Mouse (Mus musculus): ENCODE measurements around the gene Tnfsf14. TPM values are rescaled to one million over a fixed set of nuclear protein-coding genes. Genes with fewer than 3 reads are reported as not detected.

The Tnfsf14 gene
- polyA plus RNA-seq, 1 experiment from 2014 or later = 0.06 TPM

GRCm38 (mm10) chr17:57194771-57195170 is 794 bp upstream of the Tnfsf14 start:
- H3K27ac ChIP-seq (replicated peaks) = no peak overlapping the region
- no peak for DNase-seq (ENCODE audit: low spot score)
- no peaks in the 10 kb centered on the region for H3K36me3 ChIP-seq
- WGBS = 86% methylated on average over 3 of the region's 3 CpGs
- no peaks in the 10 kb centered on the region for H3K9me3 ChIP-seq (replicated peaks)
- H3K27me3 ChIP-seq (ENCODE audit: low read depth, poor library complexity, severe bottlenecking) = no peaks in the 10 kb centered on the region
- H3K4me1 ChIP-seq = no peaks in the 10 kb centered on the region
- no peak overlapping the region for H3K4me3 ChIP-seq

DNA sequence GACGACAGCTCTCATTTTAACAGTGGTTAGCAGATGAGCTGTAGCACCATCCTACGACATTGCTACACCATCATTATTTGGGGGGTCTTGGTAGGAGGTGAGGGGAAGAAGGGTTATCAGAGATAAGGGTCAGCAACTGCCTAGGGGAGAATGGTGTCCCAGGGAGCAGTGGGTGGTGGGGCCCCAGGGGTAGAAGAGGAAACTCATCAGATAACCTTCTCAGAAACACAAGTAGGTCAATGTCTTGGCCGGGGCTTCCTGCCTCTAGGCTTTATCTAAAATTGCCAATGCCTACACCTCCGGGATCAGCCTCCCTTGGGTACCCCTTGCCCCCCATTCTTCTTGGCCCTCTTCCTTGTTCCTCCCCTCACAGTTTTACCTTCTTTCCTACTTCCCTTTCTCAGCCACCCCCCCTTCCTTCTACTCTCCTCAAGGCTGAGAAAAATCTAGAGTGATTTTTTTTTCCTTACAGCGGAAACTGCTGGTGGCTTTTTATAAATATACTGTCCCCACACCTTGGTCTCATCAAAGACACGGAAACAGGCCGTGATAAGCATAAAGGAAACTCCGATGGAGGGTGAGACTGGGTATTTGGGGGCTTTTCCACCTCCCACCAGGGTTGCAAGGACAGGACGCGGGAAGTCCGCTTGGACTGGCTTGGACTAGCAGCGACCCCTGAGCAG is 5.3 kb downstream of the Tnfsf14 start:
- WGBS = 91% methylated on average over 12 of the region's 12 CpGs
- H3K27ac ChIP-seq (replicated peaks) = no peak overlapping the region
- no peaks in the 10 kb centered on the region for H3K27me3 ChIP-seq (ENCODE audit: low read depth, poor library complexity, severe bottlenecking)
- no peaks in the 10 kb centered on the region for H3K4me1 ChIP-seq
- H3K4me3 ChIP-seq = no peak overlapping the region
- DNase-seq (ENCODE audit: low spot score) = no peak
- H3K36me3 ChIP-seq = no peaks in the 10 kb centered on the region
- no peaks in the 10 kb centered on the region for H3K9me3 ChIP-seq (replicated peaks)

GRCm38 (mm10) chr17:57185641-57186040 is 8.3 kb downstream of the Tnfsf14 start:
- no peak overlapping the region for H3K27ac ChIP-seq (replicated peaks)
- H3K4me3 ChIP-seq = no peak overlapping the region
- H3K9me3 ChIP-seq (replicated peaks) = no peaks in the 10 kb centered on the region
- no peaks in the 10 kb centered on the region for H3K4me1 ChIP-seq
- no peak for DNase-seq (ENCODE audit: low spot score)
- no peaks in the 10 kb centered on the region for H3K27me3 ChIP-seq (ENCODE audit: low read depth, poor library complexity, severe bottlenecking)
- H3K36me3 ChIP-seq = no peaks in the 10 kb centered on the region
- WGBS = 74% methylated on average over 2 of the region's 2 CpGs

- Histone ChIP-seq H3K4me1 (no peaks in the 10 kb centered on the region), H3K4me3 (no peak overlapping the region), H3K36me3 (no peaks in the 10 kb centered on the region), H3K27ac (replicated peaks) (no peak overlapping the region), H3K9me3 (replicated peaks) (no peaks in the 10 kb centered on the region), H3K27me3 (ENCODE audit: low read depth, poor library complexity, severe bottlenecking) (no peaks in the 10 kb centered on the region)
- WGBS = 79% methylated on average over 3 of the region's 3 CpGs
- DNase-seq (ENCODE audit: low spot score) = no peak
Measured at GRCm38 (mm10) chr17:57182871-57183270, 11.1 kb downstream of the Tnfsf14 start.

DNA sequence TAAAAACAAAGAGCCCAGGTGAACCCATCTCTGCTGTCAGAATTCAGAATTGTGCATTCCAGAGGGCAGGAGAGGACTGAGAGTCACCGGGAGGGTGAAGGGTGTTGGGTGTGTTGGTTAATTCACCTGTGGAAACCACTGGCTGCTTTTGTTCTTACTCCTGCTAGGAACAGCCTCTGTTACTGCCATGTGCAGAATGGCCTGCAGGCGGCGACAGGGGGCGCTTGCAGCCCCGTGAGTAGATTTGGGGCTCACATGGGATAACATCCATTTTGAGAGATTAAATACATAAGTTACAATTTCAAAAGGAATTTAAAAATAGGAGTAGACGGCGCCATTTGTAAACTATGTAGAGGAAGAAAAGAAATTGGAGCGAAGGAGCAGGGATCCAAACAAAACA is 13.6 kb downstream of the Tnfsf14 start:
- Histone ChIP-seq H3K4me1 (no peaks in the 10 kb centered on the region), H3K9me3 (replicated peaks) (no peaks in the 10 kb centered on the region), H3K27me3 (ENCODE audit: low read depth, poor library complexity, severe bottlenecking) (no peaks in the 10 kb centered on the region), H3K4me3 (no peak overlapping the region), H3K27ac (replicated peaks) (no peak overlapping the region), H3K36me3 (no peaks in the 10 kb centered on the region)
- no peak for DNase-seq (ENCODE audit: low spot score)
- WGBS = 38% methylated on average over 8 of the region's 8 CpGs

GRCm38 (mm10) chr17:57173351-57173750 is 20.6 kb downstream of the Tnfsf14 start:
- Histone ChIP-seq H3K27ac (replicated peaks) (no peak overlapping the region), H3K4me3 (no peak overlapping the region), H3K4me1 (no peaks in the 10 kb centered on the region), H3K27me3 (ENCODE audit: low read depth, poor library complexity, severe bottlenecking) (no peaks in the 10 kb centered on the region), H3K9me3 (replicated peaks) (no peaks in the 10 kb centered on the region), H3K36me3 (no peaks in the 10 kb centered on the region)
- DNase-seq (ENCODE audit: low spot score) = no peak
- 78% methylated on average over 4 of the region's 4 CpGs for WGBS

DNA sequence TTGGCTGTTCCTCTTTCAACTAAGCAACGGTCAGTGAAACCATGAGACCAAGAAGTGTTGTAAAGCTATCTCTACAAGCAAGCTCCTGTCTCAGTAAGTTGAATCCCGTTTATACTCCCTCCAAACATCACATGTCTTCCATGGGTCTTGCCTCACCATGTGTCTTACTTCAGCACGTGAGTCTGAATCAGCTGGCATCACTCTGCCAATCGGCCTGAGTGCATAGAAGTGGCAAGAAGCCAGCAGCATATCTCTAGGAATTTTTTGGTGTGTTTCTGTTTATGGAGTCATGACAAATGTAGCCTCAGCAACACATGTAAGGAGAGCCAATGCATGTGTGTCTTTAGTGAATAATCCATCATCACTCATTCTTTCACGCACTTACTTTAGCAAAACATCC is 21.6 kb downstream of the Tnfsf14 start:
- WGBS = 87% methylated on average over 5 of the region's 5 CpGs
- Histone ChIP-seq H3K36me3 (no peaks in the 10 kb centered on the region), H3K27me3 (ENCODE audit: low read depth, poor library complexity, severe bottlenecking) (no peaks in the 10 kb centered on the region), H3K4me3 (no peak overlapping the region), H3K4me1 (no peaks in the 10 kb centered on the region), H3K27ac (replicated peaks) (no peak overlapping the region), H3K9me3 (replicated peaks) (no peaks in the 10 kb centered on the region)
- DNase-seq (ENCODE audit: low spot score) = no peak

- Histone ChIP-seq H3K9me3 (replicated peaks) (no peaks in the 10 kb centered on the region), H3K27ac (replicated peaks) (no peak overlapping the region)
- 60% methylated on average over 5 of the region's 5 CpGs for WGBS
Measured at GRCm38 (mm10) chr17:57170616-57171260, 23.2 kb downstream of the Tnfsf14 start.

GRCm38 (mm10) chr17:57166800-57167791 is 26.9 kb downstream of the Tnfsf14 start:
- peak; percentile 88 for DNase-seq (ENCODE audit: low spot score)
- Histone ChIP-seq H3K4me1 (peaks cover 8% of the 10 kb centered on the region), H3K27me3 (ENCODE audit: low read depth, poor library complexity, severe bottlenecking) (peaks cover 7% of the 10 kb centered on the region), H3K9me3 (replicated peaks) (no peaks in the 10 kb centered on the region), H3K36me3 (no peaks in the 10 kb centered on the region), H3K27ac (replicated peaks) (no peak overlapping the region), H3K4me3 (peak overlapping the region; percentile 26; the same call in 1 of the 2 replicates)
- 11% methylated on average over 10 of the region's 11 CpGs for WGBS

More at GRCm38 (mm10) chr17:57170616-57171260, 23.2 kb downstream of the Tnfsf14 start:
- Histone ChIP-seq H3K4me1 (peaks cover 8% of the 10 kb centered on the region), H3K36me3 (no peaks in the 10 kb centered on the region), H3K4me3 (no peak overlapping the region), H3K27me3 (ENCODE audit: low read depth, poor library complexity, severe bottlenecking) (peaks cover 7% of the 10 kb centered on the region)
- DNase-seq (ENCODE audit: low spot score) = no peak

GRCm38 (mm10) chr17:57153787-57154186 is 40.2 kb downstream of the Tnfsf14 start:
- DNase-seq (ENCODE audit: low spot score) = no peak
- Histone ChIP-seq H3K36me3 (no peaks in the 10 kb centered on the region), H3K4me1 (peaks cover 15% of the 10 kb centered on the region), H3K27me3 (ENCODE audit: low read depth, poor library complexity, severe bottlenecking) (peaks cover 25% of the 10 kb centered on the region), H3K27ac (replicated peaks) (no peak overlapping the region), H3K4me3 (no peak overlapping the region), H3K9me3 (replicated peaks) (peaks cover 13% of the 10 kb centered on the region; the same call in 1 of the 2 replicates)
- WGBS = 81% methylated on average over 4 of the region's 4 CpGs

GRCm38 (mm10) chr17:57153006-57153405 is 41.0 kb downstream of the Tnfsf14 start:
- no peak overlapping the region for H3K4me3 ChIP-seq
- no peaks in the 10 kb centered on the region for H3K36me3 ChIP-seq
- peaks cover 17% of the 10 kb centered on the region for H3K4me1 ChIP-seq
- H3K9me3 ChIP-seq (replicated peaks) = peaks cover 13% of the 10 kb centered on the region; the same call in 1 of the 2 replicates
- no peak for DNase-seq (ENCODE audit: low spot score)
- H3K27ac ChIP-seq (replicated peaks) = no peak overlapping the region
- peaks cover 33% of the 10 kb centered on the region for H3K27me3 ChIP-seq (ENCODE audit: low read depth, poor library complexity, severe bottlenecking)
- 86% methylated on average over 6 of the region's 6 CpGs for WGBS

- peaks cover 54% of the 10 kb centered on the region for H3K27me3 ChIP-seq (ENCODE audit: low read depth, poor library complexity, severe bottlenecking)
- H3K4me3 ChIP-seq = peak within 1 kb of the TSS; percentile 53
- WGBS = 3% methylated on average over 39 of the region's 39 CpGs
- H3K36me3 ChIP-seq = no peaks in the 10 kb centered on the region
- H3K27ac ChIP-seq (replicated peaks) = peak within 1 kb of the TSS; percentile 64; the same call in 1 of the 2 replicates
- H3K4me1 ChIP-seq = peaks cover 17% of the 10 kb centered on the region
- DNase-seq (ENCODE audit: low spot score) = peak; percentile 32
- peaks cover 13% of the 10 kb centered on the region; the same call in 1 of the 2 replicates for H3K9me3 ChIP-seq (replicated peaks)
Measured at GRCm38 (mm10) chr17:57148994-57149803, 44.8 kb downstream of the Tnfsf14 start, which contains the start of gene Cd70. TSS of gene Cd70 (minus strand) at chr17:57149777.
